Mouse (Mus musculus) hindlimb bud, embryonic 11.5 days (tissue): ENCODE results near the gene Sipa1l1.

Experiments used
- DNase-seq: peaks from one replicate; pipeline ENCODE4 v3.0.0-alpha.2; 2012; ENCODE audit warnings: low read depth, low spot score; ENCODE audit errors: extremely low spot score

Gene Sipa1l1

GRCm38 (mm10) chr12:82412291-82413032 is 243.3 kb downstream of the Sipa1l1 start:
- no peak for DNase-seq

GRCm38 (mm10) chr12:82415690-82416364 is 246.7 kb downstream of the Sipa1l1 start:
- DNase-seq = no peak

DNA sequence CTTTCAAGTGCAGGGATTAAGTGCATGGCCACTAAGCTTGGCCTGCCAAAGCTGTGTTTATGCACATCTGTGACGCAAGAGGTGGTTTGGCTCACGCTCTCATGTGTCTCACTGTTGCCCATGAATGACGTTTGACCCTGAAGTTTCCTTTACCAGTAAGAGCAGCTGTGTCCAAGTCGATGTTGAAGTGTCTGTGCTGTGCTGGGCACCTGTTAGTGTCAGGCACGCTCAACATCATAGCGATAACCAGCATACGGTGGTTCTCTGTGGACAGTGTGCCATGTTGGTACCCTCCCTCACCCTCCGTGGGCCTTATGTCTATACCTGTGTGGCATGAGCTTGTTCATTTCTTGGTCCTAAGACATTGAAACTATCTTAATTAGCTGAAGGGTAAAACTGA is 249.9 kb downstream of the Sipa1l1 start:
- DNase-seq = no peak

DNA sequence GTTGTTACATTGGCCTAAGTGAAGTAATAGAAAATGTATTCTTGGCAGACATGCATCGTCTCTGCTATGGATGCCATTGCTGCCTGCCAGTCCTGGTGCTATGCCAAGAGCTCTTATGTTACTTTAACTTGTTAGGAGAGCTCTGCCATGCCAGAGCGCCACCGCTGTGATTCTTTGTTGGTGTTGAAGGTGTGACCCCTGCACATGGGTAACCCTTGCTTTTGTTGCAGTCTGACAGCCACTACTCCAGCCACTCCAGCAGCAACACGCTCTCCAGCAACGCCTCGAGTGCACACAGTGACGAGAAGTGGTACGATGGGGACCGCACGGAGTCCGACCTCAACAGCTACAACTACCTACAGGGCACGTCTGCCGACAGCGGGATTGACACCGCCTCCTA is 255.7 kb downstream of the Sipa1l1 start:
- DNase-seq = no peak

- DNase-seq = no peak
Measured at GRCm38 (mm10) chr12:82425853-82426252, 256.7 kb downstream of the Sipa1l1 start.

DNA sequence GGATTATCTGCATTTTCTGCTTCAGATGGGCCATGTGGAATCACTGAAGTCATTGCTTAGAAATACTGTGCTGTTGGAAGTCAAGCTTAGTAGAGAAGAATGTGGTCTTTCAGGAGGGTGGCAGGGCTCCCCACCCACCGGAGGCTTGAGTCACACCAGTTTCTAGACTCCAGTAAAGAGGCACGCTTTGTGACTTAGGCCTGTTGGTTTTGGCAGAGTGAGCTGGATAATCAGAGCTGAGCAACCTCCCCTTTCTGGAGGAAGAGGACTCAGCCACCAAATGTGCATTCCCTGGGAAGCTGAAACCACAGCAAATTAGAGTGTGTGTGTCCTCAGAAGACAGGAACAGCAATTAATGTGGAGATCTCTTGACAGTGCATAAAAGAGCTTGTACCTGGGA is 258.3 kb downstream of the Sipa1l1 start:
- no peak for DNase-seq

- DNase-seq = no peak
Measured at GRCm38 (mm10) chr12:82428466-82428865, 259.3 kb downstream of the Sipa1l1 start.

DNA sequence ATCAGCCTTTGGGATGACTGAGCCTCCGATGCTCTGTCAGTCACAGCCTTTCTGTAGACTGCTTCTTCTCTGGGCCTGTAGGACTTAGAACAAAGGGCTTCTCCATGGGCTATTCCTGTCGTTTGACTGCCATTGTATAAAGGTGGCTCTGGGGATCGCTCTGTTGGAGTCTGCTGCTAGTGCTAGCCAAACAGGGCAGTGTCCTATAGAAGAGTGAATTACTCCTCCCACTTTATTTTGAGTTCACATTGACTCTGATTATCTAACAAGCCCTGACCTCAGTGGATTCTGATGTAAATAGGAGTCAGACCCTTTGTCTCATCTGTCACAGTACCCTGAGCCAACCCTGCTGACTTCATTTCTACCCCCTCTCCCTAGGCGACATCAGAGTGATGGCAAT is 264.2 kb downstream of the Sipa1l1 start:
- DNase-seq = no peak

- no peak for DNase-seq
Measured at GRCm38 (mm10) chr12:82434591-82434990, 265.5 kb downstream of the Sipa1l1 start.

GRCm38 (mm10) chr12:82441479-82441878 is 272.4 kb downstream of the Sipa1l1 start:
- DNase-seq = no peak

GRCm38 (mm10) chr12:82446609-82447024 is 277.5 kb downstream of the Sipa1l1 start:
- no peak for DNase-seq

GRCm38 (mm10) chr12:82448129-82448815 is 279.2 kb downstream of the Sipa1l1 start:
- DNase-seq = no peak

- DNase-seq = no peak
Measured at GRCm38 (mm10) chr12:82452428-82452827, 283.3 kb downstream of the Sipa1l1 start.

DNA sequence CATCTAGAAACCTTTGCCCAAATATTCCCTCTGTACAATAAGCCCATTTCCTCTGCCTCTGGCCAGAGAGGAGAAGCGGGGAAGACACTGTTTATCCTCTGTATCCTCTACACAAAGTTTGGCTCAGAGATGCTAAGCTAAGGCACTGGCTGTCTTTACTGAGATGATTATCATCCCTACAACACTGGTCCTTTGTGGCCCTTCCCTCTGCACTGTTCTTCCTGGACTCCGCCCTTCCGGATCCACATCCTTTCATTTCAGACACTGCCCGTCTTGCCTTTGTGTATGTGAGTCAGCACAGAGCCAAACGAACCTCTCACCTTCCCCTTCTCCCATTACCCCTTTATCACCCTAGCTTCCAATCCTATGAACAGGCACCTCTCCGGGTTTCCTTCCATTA is 285.3 kb downstream of the Sipa1l1 start:
- no peak for DNase-seq

- no peak for DNase-seq
Measured at GRCm38 (mm10) chr12:82455700-82456413, 286.7 kb downstream of the Sipa1l1 start.

DNA sequence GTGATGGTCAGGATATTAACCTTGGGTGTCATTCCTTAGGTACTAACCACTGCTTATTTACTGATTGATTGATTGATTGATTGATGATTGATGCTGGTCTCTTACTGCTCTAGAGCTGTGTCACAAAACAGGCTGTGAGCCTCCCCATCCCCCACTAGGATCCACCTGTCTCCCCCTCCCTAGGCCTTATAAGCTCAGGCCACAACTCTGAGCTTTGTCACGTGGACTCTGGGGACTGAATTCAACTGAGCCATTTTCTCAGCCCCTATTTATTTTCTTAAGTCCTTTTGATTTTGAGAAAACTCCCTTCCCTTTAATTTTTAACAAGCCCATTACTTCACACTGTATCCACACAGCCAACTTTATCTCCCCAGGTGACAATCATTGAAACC is 287.3 kb downstream of the Sipa1l1 start:
- no peak for DNase-seq

DNA sequence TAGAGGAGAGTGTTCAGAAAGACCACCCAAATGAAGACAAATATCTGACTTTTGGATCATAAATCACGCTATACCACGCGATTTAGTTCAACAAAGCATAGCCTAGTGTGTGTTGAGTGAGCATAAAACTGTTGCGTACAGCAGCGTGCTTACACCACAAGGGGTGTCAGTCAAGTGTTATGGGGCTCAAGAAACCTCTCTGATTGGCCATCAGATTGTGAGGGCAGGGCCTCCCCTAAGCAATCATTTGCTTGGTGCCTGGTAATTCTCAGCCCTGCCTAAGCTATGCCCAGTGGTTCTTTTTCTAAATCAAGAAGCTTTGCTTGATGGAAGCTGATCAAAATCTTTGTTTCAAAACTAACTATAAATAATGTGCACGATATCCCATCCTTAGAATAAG is 288.5 kb downstream of the Sipa1l1 start:
- no peak for DNase-seq

DNA sequence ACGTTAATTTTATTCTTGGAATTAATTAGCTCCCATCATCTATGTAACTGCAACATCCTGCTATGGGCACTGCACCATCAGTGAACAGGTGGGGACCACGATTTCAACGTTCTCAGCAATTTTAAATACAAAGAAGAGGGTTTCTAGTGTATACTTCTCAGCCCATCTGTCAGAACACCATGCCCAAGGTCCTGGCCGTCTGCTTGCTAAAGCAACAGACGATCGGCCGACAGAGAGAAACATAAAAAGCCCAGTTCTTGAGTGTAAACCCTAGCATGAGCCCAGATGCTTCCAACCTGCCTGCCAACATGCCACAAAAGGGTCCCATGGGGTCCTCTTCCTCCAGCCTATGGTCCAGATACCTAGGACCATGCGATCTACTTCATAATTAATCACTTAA is 288.9 kb downstream of the Sipa1l1 start:
- DNase-seq = no peak

DNA sequence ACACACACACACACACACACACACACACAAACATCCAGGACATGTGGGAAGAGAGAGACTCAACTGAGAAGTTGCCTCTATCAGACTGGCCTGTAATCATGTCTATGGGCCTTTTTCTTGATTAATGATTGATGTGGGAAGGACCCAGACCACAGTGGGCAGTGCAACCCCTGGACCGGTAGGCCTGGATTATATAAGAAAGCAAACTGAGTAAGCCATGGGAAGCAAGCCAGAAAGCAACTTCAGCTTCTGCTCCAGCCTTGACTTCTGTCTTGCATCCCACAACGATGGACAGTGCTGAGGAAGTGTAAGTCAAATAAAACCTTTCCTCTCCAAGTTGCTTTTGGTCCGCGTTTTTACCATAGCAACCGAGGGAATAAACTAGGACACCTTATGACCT is 298.1 kb downstream of the Sipa1l1 start:
- DNase-seq = no peak

- no peak for DNase-seq
Measured at GRCm38 (mm10) chr12:82467641-82468040, 298.5 kb downstream of the Sipa1l1 start.

GRCm38 (mm10) chr12:82468416-82468815 is 299.3 kb downstream of the Sipa1l1 start:
- DNase-seq = no peak
